Mouse (Mus musculus): ENCODE measurements around the gene Tbc1d4. TPM values are rescaled to one million over a fixed set of nuclear protein-coding genes. Genes with fewer than 3 reads are reported as not detected.

The Tbc1d4 gene
- total RNA-seq (2014; fragmentation: Nextera tagmentation) (11.1 and 14.7 TPM in 2 replicates), total RNA-seq (2017) (6.2 and 10.2 TPM in 2 replicates)

- peak; percentile 91 for ATAC-seq (replicated peaks; ENCODE audit: poor library complexity, severe bottlenecking)
Measured at GRCm38 (mm10) chr14:101608519-101609368, at the start of gene Tbc1d4. Gene Tbc1d4, minus strand, starts transcription at chr14:101609191.

- no peak for ATAC-seq (replicated peaks; ENCODE audit: poor library complexity, severe bottlenecking)
Measured at GRCm38 (mm10) chr14:101656307-101656706, 47.3 kb upstream of the Tbc1d4 start.

- ATAC-seq (replicated peaks; ENCODE audit: poor library complexity, severe bottlenecking): peak; percentile 12
Measured at GRCm38 (mm10) chr14:101654526-101654909, 45.5 kb upstream of the Tbc1d4 start.

DNA sequence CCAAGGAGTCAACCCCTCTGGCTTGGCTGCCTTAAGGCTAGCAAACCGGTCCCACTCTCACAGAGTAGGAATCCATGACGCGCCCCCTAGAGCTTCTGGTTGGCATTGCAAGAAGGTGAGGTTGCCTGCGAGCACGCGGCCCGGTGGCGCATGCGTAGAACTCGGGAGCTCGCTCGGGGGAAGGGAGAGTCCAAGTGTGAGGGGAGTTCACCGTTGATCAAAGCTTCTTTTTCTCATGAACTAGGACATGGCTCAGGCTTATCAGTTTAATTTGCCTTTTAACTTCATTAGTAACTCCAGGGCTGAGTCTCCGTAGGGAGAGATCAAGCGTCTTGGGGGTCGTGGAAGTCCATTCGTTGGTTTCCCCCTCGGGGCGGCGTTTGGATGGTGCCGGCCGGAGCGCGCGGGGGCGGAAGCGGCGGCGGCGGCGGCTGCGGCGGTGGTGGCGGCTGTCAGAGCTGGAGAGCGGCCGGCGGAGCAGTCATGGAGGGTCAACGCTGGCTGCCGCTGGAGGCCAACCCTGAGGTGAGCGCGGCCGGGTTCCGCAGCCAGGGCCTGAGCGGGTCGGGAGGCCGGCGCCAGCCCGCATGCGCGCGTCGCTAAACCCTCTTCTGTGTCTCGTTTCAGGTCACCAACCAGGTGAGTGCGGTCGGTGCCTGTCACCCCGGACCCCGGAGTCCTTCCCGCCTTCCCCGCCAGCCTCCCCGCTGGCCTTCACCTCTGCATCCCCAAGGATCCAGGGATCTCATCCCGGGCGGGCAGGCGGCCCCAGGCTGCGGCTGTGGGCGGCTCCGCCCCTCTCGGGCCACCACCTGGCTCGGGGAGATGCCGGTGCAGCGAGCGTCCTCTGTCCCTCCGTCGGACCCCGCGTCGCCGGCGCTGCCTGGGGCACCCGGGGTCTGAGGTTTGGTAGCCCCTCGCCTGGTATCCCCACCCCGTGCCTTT lies 44.9 kb upstream of the Tbc1d4 start, which contains the start of gene Uchl3:
Uchl3 (plus strand) TSS at position 387 of the 945 bp plus-strand sequence.
- peak; percentile 94 for ATAC-seq (replicated peaks; ENCODE audit: poor library complexity, severe bottlenecking)

DNA sequence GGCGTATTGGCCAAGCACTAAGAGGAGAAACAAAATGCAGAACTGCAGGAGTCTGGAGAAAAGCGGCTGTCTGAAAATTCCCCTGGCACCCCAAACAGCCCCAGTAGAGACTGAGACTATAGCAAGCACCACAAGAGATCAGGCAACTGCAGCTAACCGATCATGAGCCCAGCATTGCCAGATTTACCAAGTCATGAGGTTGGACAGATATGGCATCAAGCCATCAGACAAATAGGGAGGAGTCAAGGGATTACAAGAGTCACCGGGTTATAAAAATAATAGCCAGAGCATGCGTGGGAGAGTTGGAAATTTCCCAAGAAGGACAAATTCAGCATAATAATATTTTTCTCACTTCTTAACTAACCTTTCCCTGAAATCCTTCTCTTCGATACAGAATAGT lies 43.6 kb upstream of the Tbc1d4 start:
- ATAC-seq (replicated peaks; ENCODE audit: poor library complexity, severe bottlenecking): no peak

DNA sequence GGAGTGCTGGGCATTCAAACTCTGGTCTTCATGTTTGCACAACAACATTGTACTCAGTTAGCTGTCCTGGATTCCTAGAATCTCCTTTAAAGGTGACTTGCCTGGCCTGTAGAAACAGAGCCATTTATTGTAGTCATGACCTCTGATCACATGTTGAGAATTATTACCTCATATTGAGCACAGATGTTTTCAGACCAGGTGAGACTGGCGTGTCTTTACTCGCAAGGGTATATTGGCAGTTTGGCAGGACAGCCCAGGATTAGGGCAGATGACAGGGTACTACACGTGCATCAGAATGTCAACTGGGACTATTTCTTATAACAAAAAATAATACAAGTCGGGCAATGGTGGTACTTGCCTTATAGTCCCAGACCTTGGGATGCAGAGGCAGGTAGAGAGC lies 41.6 kb upstream of the Tbc1d4 start:
- no peak for ATAC-seq (replicated peaks; ENCODE audit: poor library complexity, severe bottlenecking)

GRCm38 (mm10) chr14:101644948-101645347 lies 36.0 kb upstream of the Tbc1d4 start:
- ATAC-seq (replicated peaks; ENCODE audit: poor library complexity, severe bottlenecking): no peak

DNA sequence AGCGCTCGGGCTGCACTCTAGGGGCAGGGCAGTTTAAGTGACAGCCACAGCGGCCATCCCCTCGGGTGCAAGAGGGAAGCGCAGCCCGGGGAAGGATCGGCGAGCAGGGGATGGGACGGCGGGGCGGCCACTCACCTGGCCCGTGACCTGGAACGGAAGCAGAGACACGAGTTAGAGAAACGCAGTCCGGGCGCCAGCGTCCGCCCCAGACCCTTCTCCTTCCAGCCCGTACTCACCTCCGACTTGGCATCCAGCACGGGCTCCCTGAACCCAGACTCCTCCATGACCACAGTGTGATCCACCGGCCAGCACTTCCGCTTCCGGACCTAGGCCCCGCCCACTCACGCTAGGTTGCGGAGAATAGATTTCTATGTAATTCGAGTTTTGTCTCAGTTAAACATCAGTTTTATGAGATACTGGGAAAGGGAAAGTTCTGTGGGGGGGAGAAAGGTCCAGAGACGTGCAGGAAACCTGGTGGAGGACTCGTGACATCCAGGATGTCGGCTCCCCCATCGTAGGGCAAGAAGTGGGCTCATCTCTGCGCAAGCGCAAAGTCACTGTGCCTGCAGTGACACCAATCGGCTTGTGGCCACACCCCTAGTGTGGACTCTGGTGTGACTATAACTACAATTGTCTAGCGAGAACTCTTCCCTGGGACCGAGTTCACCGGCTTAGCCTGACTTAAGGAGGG lies 31.3 kb upstream of the Tbc1d4 start, which contains the start of gene Commd6:
Commd6 (minus strand) TSS at position 534 of the 691 bp plus-strand sequence.
- ATAC-seq (replicated peaks; ENCODE audit: poor library complexity, severe bottlenecking): peak; percentile 94

- ATAC-seq (replicated peaks; ENCODE audit: poor library complexity, severe bottlenecking): no peak
Measured at GRCm38 (mm10) chr14:101637381-101637780, 28.4 kb upstream of the Tbc1d4 start.

DNA sequence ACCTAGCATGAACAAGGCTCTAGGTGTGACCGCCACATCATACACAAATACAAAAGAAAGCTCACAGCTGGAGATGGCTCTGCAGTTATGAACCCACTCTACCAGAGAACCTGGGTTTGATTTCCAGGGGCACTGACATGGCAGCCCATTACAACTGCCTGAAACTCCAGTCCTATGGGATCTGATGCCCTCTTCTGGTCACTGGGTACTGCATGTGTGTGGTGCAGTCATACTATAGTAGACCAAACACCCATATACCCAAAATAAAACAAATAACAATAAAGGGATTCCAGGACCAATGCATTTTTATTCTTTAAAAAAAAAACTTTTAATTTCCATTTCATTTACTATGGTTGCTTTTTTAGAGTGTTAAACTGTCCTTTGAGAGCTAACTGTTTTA lies 26.8 kb upstream of the Tbc1d4 start:
- ATAC-seq (replicated peaks; ENCODE audit: poor library complexity, severe bottlenecking): no peak

- ATAC-seq (replicated peaks; ENCODE audit: poor library complexity, severe bottlenecking): no peak
Measured at GRCm38 (mm10) chr14:101630548-101630947, 21.6 kb upstream of the Tbc1d4 start.

GRCm38 (mm10) chr14:101617680-101618079 lies 8.7 kb upstream of the Tbc1d4 start:
- ATAC-seq (replicated peaks; ENCODE audit: poor library complexity, severe bottlenecking): peak; percentile 60

DNA sequence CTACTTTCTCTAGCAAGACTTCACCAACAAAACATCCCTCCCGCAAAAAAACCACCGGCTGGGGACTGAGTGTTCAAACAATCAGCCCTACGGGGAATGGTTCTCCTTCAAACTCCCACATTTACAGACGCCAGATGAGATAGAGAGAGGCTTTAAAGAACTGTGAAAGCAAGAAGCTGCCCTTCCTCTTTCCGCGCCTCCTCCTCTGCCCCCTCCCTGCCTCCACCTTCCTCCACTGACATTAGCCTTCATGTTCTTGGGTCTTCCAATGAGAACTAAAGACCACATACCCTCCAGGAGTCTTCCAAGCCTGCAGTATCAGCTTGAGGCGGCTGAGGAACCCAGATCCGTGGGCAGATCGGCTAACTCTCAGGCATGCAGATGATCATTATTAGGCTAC lies 7.2 kb upstream of the Tbc1d4 start:
- ATAC-seq (replicated peaks; ENCODE audit: poor library complexity, severe bottlenecking): peak; percentile 82

DNA sequence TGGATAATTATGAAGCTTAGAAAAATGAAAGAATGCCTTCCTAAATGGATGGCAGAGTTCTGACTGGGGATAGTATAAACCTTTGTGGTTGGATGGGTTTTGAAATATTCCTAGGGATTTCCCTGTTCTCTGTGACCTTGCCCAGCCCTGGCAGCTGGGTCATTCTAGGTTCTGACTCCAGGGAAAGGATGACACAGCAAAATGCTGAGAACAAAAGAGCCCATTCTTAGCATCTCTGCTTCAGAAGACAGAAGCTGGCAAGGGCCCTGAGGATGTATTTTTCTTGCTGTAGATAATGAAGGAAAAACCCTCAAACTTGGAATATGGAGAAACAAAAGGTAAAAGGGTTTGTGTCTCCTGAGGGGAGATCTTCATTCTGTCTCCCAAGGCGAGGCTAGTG lies 4.2 kb upstream of the Tbc1d4 start:
- ATAC-seq (replicated peaks; ENCODE audit: poor library complexity, severe bottlenecking): no peak

DNA sequence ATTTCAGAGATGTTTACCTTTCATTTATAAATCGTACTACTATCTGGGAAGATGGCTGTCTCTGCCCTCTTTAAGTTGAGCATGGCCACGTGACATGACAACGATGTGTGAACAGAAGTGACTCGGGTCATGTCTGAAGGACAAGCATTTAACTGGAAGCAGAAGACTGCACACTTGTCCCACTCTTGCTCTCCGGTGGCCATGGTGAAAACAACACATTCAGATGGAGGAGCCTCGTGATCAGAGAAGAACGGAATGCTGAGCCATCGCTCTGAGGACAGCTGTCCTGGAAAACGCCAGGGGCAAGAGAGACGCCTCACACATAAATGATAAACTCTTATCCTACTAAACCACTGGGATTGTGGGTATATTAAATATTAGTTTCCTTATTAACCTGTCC lies 1.7 kb upstream of the Tbc1d4 start:
- ATAC-seq (replicated peaks; ENCODE audit: poor library complexity, severe bottlenecking): no peak

DNA sequence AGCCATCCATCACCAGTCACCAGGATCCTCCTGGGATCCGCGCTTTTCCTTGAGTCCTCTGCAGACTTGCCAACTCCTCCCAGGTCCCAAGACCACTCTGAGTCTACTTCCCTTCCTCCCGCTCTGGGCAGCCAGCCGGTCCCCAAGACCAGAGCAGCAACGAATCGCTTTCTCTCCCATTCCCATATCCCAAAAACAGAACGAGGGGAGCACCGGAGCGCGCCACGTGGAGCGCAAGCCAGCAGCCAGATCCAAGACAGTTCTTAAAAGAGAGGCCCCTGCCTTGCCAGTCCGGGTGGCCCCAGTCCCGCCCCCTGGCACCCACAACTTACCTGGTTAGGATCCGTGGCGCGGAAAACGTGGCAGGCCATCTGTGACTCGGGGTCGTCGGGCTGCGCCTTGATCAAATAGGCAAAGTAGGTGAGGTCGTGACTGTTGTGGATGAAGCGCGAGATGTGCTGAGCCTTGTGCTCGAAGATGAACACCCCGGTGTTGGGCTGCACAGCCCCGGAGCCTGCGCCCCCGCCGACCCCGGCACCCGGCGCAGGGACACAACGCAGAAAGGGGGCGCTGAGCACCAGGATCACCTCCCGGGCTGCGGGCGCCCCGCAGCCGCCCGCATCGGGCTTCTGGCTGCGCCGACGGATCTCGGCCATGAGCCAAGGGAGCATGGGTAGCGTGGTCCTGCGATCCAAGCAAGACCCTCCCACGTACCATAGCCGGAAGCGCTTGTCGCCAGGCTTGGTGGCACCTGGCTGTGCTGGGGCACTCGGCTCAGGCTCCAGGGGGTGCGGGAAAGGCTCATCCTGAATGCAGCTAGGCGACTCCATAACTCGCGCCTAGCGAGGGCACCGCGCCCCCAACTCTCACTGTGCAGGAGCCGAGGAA lies 1.1 kb downstream of the Tbc1d4 start:
- peak; percentile 28 for ATAC-seq (replicated peaks; ENCODE audit: poor library complexity, severe bottlenecking)

- ATAC-seq (replicated peaks; ENCODE audit: poor library complexity, severe bottlenecking): no peak
Measured at GRCm38 (mm10) chr14:101605843-101606242, 3.1 kb downstream of the Tbc1d4 start.

DNA sequence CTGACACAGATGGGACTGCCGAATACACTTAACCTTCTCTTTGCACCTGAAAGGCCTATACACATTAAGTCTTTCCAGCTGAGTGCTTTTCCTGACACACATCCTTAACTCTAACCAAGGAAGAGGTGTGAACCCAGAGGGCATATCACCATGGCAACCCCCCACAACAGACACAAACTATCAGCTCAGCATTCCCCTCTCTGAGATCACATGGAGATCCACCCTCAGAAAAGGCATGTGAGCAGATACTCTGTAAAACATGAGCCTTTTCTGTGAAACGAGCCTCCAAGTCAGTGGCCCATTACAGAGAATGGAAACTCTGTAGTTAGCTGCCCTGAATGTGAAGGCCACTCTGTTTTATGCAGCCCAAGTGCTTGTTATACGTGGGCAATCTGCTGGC lies 6.1 kb downstream of the Tbc1d4 start:
- ATAC-seq (replicated peaks; ENCODE audit: poor library complexity, severe bottlenecking): no peak

- ATAC-seq (replicated peaks; ENCODE audit: poor library complexity, severe bottlenecking): no peak
Measured at GRCm38 (mm10) chr14:101597096-101597715, 11.8 kb downstream of the Tbc1d4 start.

All from granulocyte monocyte progenitor cell, adult 5-6 weeks (primary cell).